Mouse (Mus musculus): ENCODE measurements at regions not wholly inside any gene's neighbourhood (a gene's known extent, or its start where the extent isn't known, plus 50 kb on each side); places are given as distances from the start of the nearest gene placed in this dataset.

- DNase-seq (ENCODE audit: extremely low spot score): no peak
Measured at GRCm38 (mm10) chr7:111420698-111421097, 337.9 kb upstream of the Eif4g2 start.

DNA sequence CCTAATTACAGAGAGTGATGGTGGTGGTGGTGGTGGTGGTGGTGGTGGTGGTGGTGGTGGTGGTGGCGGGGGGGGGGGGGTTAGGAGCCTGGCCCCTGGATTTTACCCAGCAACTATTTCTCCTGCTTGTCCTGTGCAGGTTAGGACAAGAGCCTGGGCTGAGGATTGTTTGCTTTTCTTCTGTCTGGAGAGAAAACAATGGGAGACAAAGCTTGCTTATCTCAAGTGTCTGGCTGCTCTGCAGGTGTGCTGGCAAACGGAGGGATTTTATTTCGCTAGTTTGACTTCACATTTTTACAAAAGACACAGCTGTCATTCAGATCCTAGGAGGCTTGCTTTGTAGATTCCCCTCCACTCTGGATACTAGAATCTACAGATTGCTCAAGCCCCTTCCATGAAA is 334.9 kb upstream of the Eif4g2 start:
- DNase-seq (ENCODE audit: extremely low spot score): no peak

GRCm38 (mm10) chr7:111416061-111416460 is 333.2 kb upstream of the Eif4g2 start:
- DNase-seq (ENCODE audit: extremely low spot score): no peak

DNA sequence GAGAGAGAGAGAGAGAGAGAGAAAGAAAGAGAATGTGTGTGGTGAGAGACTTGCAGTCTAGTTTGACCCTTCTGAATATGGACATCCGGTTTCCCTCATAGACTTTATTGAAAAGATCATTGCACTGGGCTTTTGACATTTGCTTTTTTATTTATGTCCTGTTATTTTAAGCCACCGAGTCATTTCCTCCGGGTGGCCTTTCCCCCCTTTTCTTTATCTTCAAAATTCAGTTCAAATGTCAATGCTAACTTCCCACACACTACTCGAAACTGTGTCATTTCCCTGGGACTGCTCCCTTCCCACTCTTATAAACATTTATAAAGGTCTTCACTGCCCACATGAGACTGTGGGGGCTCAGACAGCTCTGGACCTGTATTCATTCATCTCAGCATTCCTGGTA is 330.9 kb upstream of the Eif4g2 start:
- no peak for DNase-seq (ENCODE audit: extremely low spot score)

DNA sequence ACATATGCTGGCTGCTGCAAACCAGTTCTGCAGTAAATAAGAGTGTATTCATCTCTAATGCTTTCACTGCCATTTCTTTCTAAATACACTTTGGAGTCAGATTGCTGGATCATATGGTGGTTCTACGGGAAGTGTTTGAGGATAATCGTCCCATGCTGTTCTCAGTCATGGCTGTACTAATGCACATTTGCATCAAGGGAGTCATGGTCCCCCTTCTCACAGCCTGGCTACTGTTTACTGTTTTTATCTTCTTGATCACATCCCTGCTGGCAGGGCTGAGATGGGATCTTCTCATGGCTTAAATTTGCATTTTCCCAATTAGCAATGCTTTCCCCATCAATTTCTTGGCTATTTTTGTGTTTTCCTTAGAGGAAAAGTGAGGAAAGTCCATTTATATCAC is 330.1 kb upstream of the Eif4g2 start:
- DNase-seq (ENCODE audit: extremely low spot score): no peak

DNA sequence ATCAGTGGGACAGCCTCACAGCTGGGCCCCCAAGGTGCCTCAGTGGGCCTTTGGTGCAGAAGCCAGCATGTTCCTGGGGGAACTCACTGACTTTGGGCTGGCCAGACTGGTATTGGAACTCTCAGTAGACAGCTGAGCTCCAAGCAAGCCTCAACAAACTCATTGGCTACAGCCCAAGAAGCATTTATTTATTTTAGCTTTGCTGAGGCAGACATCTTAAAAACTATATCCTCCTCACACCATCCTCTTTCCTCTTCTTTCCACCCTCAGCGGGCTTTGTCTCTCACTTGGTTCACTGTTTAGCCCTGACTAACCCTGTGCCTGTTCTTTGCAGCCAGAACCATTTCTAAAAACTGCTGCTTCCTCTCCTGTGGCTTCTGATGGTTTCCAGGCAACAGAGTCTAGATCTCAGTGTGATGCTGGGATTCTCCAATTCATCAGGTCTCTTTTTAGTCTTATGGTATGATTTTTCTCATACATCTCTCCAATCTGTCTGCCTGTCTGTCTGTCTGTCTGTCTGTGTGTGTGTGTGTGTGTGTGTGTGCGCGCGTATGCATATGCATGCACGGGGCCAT is 328.6 kb upstream of the Eif4g2 start:
- no peak for DNase-seq (ENCODE audit: extremely low spot score)

DNA sequence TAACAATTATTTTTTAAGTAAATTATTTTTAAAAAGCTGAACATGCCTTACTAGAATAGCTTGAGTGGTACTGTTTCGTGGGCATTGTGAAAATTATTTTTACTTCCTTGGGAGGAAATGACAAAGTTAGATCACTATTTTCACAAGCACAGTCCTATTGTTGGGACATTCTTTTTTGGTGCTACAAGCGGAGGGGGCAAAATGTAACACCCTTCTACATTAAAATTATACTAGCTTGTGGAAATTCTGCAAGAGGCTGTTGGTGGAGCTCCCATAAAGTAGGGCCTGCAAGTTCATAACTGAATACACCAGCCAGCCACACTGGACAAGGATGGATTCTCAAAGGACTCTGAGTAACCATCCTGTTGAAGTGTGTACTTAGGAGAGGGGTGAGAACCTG is 313.1 kb upstream of the Eif4g2 start:
- no peak for DNase-seq (ENCODE audit: extremely low spot score)

- DNase-seq (ENCODE audit: extremely low spot score): no peak
Measured at GRCm38 (mm10) chr7:111395111-111395510, 312.3 kb upstream of the Eif4g2 start.

GRCm38 (mm10) chr7:111393846-111394245 is 311.0 kb upstream of the Eif4g2 start:
- no peak for DNase-seq (ENCODE audit: extremely low spot score)

- DNase-seq (ENCODE audit: extremely low spot score): no peak
Measured at GRCm38 (mm10) chr7:111389690-111390089, 306.9 kb upstream of the Eif4g2 start.

GRCm38 (mm10) chr7:111374534-111374933 is 291.7 kb upstream of the Eif4g2 start:
- no peak for DNase-seq (ENCODE audit: extremely low spot score)

DNA sequence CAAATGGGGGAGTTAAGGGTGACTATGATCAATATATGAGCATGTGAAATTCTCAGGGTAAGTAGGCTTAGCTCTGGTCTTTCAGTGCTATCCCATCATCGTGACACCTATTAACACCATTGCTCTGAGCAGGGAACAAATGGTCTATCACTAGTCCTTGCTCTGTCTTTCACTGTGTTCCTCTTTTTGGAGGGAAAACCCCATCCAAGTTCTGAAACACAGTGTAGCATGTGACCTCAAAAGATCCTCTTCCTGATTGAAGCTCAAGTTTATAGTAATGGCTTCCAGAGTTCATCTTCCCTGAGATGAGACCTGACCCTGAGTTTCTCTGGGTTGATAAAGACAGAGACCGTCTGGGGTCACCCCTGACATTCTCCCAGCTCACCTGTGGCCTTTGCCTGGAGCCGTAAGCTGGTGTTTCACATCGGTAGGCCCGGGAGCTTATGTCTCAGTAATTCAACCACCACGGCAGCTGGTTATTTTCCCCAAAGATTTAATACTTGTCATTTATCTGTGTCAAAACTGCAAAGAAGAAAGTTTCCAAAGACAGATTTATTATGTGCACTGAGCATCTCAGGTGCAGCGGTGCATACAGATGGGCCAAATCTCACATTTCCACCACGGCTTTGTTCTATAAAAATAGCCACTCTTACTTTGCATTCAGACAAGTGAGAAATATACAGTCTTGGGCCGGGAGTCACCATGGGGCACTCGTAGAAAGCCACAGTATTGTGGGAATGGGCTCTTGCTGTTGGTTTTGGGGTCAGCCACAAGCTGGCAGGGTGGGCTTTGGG is 290.7 kb upstream of the Eif4g2 start:
- DNase-seq (ENCODE audit: extremely low spot score): no peak

DNA sequence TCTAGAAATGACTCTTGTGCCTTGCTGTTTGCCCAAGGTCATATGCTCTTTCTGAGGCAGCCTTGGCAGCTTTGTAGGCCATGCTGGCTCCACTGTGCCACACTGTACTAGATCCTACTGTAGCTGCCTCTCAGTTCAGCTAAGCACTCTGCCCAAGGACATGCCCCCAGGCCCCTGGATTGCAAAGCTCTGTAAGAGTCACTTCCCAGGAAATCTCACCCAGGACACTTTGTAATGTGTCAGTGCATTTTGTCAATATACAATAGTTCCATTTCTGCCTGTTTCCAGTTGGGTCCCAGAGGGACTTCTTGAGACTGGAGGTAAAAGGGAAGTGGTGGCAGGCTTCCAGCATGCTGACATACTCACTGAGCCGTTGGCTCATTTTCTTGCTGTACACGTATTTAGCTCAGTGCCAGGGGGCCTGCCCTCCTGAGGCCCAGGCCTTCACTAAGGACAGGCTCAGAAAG is 287.6 kb upstream of the Eif4g2 start:
- no peak for DNase-seq (ENCODE audit: extremely low spot score)

DNA sequence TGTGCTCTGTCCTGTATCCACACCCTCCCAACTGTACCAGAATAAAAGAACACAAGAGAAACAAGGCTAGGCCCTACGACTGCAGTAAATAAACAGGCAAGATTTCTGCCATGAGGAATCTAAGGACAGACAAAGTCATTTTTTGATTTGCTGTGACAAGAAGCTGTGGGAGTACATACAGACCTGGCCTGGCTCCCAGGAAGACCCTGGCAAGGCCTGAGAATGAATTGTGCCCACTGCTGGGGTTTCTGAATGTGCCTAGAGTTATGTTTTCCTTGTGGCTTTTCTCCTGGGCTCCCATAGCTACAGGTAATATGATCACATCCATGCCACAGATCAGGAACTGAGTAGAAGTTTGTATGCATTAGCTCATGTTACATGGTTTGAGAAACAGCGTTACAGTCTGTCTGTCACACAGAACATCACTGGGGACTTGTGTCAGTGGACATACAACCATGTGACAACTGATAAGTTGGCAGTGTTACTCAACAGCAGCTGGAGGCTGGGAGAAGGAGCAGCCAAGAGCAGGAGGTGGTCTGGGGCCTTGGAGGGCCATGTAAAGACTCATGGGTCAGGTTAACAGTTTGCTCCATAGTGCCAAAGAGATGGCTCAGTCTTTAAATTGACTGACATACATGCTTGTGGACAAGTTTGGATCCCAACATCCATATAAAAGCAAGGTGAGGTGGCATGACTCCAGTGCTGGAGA is 285.6 kb upstream of the Eif4g2 start:
- no peak for DNase-seq (ENCODE audit: extremely low spot score)

GRCm38 (mm10) chr7:111366951-111367653 is 284.3 kb upstream of the Eif4g2 start:
- DNase-seq (ENCODE audit: extremely low spot score): no peak

- no peak for DNase-seq (ENCODE audit: extremely low spot score)
Measured at GRCm38 (mm10) chr7:111365384-111365783, 282.6 kb upstream of the Eif4g2 start.

- no peak for DNase-seq (ENCODE audit: extremely low spot score)
Measured at GRCm38 (mm10) chr7:111363206-111363605, 280.4 kb upstream of the Eif4g2 start.

DNA sequence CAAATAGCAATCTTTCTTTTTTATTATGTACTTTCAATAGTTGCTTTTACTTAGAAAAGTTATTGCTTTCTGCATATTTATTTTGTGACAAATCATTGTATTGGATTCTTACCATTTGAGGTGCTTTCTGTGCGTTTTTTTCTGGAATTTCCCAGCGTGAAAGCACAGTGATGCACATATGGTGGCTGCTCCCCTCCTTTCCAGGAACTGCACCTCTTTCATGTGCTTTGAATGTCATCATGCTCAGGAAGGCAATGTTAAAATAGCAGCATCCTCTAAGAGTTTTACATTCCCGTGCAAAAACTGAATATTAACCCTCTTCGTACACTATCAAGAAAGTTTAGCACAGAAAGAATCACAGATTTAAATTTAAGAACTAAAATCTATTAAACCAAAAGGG is 279.8 kb upstream of the Eif4g2 start:
- no peak for DNase-seq (ENCODE audit: extremely low spot score)

GRCm38 (mm10) chr7:111355088-111355656 is 272.3 kb upstream of the Eif4g2 start:
- DNase-seq (ENCODE audit: extremely low spot score): no peak

DNA sequence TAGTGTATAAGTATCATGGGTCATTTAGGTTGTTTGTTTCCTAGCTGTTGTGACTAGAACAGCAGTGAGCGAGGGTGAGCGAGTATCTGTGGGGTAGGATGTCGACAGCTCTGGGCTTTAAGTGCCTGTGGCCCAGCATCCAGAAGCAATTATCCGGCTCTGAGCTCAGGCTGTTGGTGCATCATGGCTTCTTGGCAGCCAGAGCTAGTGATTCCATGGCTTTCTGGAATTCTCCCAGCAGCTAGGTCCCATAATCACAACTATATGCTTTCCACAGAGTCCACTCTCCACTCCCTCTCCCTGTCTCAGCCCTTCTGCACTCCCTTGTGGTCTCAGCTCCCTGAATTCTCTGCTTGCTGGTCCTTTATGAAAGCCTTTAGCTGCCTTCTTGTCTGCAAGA is 271.2 kb upstream of the Eif4g2 start:
- no peak for DNase-seq (ENCODE audit: extremely low spot score)

DNA sequence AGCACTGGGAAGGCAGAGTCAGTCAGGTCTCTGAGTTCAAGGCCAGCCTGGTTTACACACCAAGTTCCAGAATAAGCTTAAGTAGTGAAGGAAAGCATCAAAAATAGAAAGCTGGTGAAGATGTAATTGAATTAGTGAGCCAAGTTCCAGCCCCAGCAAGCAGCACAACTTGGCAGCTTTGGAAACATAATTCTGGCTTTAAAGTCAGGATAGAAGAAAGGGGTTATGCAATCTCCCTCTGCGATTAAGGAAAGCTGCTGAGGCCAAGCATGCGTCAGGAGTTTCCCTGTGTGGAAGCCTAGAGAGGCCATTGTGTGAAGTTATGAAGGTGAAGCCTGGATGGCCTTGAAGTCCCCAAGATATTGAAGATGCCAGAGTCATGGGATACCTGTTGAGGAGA is 269.3 kb upstream of the Eif4g2 start:
- no peak for DNase-seq (ENCODE audit: extremely low spot score)

DNA sequence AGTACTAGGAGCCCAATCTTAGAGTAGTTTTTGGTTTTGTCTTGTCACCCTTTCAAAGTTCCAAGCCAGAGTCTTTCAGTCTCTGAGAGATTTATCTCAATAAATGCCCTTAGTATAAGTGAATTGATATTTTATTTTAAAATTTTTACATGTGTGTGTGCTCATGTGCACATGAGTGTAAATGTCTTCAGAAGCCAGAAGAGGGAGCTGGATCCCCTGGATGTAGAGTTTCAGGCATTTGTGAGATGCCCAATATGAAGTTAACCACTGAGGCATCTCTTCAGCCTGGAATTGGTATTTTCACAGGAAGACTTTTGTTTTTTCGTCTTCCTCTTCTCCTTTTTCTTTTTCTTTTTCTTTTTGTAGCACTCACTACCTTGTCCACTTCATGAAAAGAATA is 262.3 kb upstream of the Eif4g2 start:
- no peak for DNase-seq (ENCODE audit: extremely low spot score)
